Mouse (Mus musculus): ENCODE measurements at regions not wholly inside any gene's neighbourhood (a gene's known extent, or its start where the extent isn't known, plus 50 kb on each side); places are given as distances from the start of the nearest gene placed in this dataset.

DNA sequence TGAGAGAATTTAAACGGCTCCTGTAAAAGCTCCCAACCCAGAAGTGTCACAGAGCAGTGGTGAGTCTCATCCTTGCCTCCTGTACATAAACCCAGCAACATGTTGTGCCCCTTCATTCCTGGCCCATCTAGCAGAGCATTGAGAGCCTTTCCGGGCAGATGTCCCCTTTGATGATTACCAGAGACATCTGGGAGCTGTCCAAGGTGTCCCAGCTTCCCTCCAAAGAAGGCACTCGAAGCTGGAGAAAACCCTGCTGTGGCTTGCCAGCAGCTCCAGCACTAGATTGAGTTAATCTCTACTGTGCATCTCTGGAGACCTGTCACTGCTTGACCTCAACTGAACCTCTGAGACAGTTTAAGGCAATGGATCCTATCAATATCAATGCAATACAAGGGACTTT lies 86.4 kb upstream of the Mycn start:
- TF ChIP-seq POU5F1 (IDR thresholded peaks at IDR 0.05; ENCODE audit: borderline replicate concordance, low read length) (no peak), CTCF (conservative IDR thresholded peaks at IDR 0.05; ENCODE audit: low read length) (no peak)
